Mouse (Mus musculus): ENCODE measurements around the gene Olfr446. TPM values are rescaled to one million over a fixed set of nuclear protein-coding genes. Genes with fewer than 3 reads are reported as not detected.

Gene Olfr446
- 0.09 TPM for polyA plus RNA-seq (2017; shearing (Covaris generic))

GRCm38 (mm10) chr6:42921077-42921476, at the start of gene Olfr446:
Gene Olfr446 (plus strand): TSS chr6:42921377.

GRCm38 (mm10) chr6:42890141-42890540, 31.0 kb upstream of the Olfr446 start, which contains the start of gene Olfr448:
Gene Olfr448 (plus strand): TSS chr6:42890441.

GRCm38 (mm10) chr6:42908578-42908977, 12.6 kb upstream of the Olfr446 start, which contains the start of gene Olfr447:
Gene Olfr447 (plus strand): TSS chr6:42908878.

GRCm38 (mm10) chr6:42948767-42949166, 27.6 kb downstream of the Olfr446 start, which contains the start of gene Olfr444:
Gene Olfr444 (plus strand): TSS chr6:42949067.

Other genes starting within 250 kb of the Olfr446 start
- gene Tcaf1, start 211.3 kb upstream of the Olfr446 start, polyA plus RNA-seq (2017; shearing (Covaris generic)) = not detected
- not detected for gene Olfr453, start 182.0 kb upstream of the Olfr446 start, polyA plus RNA-seq (2017; shearing (Covaris generic))
- gene Olfr38, start 165.0 kb upstream of the Olfr446 start, polyA plus RNA-seq (2017; shearing (Covaris generic)) = not detected
- not detected for gene Olfr452, start 136.3 kb upstream of the Olfr446 start, polyA plus RNA-seq (2017; shearing (Covaris generic))
- gene Olfr450, start 109.4 kb upstream of the Olfr446 start, polyA plus RNA-seq (2017; shearing (Covaris generic)) = not detected
- not detected for gene Olfr449, start 87.0 kb upstream of the Olfr446 start, polyA plus RNA-seq (2017; shearing (Covaris generic))
- not detected for gene Olfr448, start 30.9 kb upstream of the Olfr446 start, polyA plus RNA-seq (2017; shearing (Covaris generic))
- gene Olfr447, start 12.5 kb upstream of the Olfr446 start, polyA plus RNA-seq (2017; shearing (Covaris generic)) = not detected
- gene Olfr444, start 27.7 kb downstream of the Olfr446 start, polyA plus RNA-seq (2017; shearing (Covaris generic)) = not detected
- not detected for gene Olfr441, start 185.0 kb downstream of the Olfr446 start, polyA plus RNA-seq (2017; shearing (Covaris generic))
- gene Olfr237-ps1, start 225.2 kb downstream of the Olfr446 start, polyA plus RNA-seq (2017; shearing (Covaris generic)) = 0.15 TPM
- gene Olfr437, start 241.9 kb downstream of the Olfr446 start, polyA plus RNA-seq (2017; shearing (Covaris generic)) = not detected